Mouse (Mus musculus): ENCODE results near the gene Cpsf6.

DNA sequence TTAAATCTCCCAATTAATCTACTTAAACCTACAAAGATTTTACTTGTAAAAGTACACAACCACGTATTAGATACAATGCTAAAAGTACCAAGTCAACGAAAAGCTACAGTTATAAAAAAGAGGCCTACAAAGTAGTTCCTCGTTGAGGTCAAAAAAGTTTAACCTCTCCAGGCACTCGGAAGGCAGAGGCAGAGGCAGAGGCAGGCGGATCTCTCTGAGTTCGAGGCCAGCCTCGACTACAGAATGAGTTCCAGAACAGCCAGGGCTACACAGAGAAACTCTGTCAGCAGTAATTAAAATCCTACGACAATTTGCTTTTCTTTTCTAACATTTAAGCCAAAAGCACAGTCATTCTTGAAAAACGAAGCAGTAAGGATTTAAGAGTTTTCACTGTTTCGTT, 4.7 kb downstream of the Cpsf6 start:
- no peak for TF ChIP-seq POLR2A (IDR thresholded peaks at IDR 0.05; ENCODE audit: low read depth, low read length)
- TF ChIP-seq CTCF (IDR thresholded peaks at IDR 0.05; ENCODE audit: borderline replicate concordance, insufficient read depth, low read length), result no peak
